Mouse (Mus musculus): ENCODE results near the gene Tgif1. TPM values are rescaled to one million over a fixed set of nuclear protein-coding genes. Genes with fewer than 3 reads are reported as not detected.

The Tgif1 gene
- polyA plus RNA-seq, 1 experiment from 2014 or later = 53.0 TPM

DNA sequence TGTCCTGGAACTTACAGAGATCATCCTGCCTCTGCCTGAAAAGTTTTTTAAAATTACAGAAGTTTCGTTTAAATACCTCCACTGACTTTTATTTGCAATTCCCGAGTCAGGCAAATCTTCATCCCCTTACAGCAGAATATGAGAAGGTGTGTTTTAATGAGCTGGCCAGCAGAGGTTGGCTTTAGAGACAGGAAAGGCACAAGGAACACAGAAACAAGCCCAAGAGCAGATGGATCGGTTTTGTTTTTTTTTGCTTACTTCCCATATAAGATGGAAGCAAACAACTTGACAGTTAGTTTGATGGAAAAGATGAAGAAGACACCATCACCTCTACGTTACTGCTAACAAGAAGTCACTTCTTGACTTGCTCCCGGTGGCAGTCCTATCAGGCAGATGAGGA is 18.3 kb upstream of the Tgif1 start:
- H3K4me3 ChIP-seq (ENCODE audit: low read depth, low read length) = no peak overlapping the region
- H3K4me1 ChIP-seq (ENCODE audit: control insufficient read depth, insufficient read depth, low read length) = peaks cover 22% of the 10 kb centered on the region

DNA sequence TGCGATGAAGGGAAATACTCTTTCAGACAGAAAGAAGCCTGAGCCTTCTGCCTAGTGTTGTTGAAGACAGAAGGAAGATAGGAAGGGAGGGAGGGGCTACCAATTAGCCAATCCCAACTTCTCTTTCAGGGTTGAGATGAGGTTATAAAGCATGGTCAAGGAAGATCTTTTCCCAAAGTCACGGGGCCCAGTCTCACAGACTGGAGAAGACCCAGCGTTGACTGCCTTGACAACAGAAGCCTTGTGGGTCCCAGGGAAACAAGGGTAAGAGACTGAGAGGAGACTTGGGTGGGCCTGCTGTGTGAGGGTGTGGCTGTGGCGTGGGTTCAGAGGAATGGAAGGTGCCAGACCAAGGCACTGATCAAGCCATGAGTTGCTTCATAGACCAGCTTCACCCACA is 17.2 kb upstream of the Tgif1 start:
- H3K9me3 ChIP-seq (ENCODE audit: control insufficient read depth, low read length) = no peaks in the 10 kb centered on the region
- peaks cover 22% of the 10 kb centered on the region for H3K4me1 ChIP-seq (ENCODE audit: control insufficient read depth, insufficient read depth, low read length)
- no peaks in the 10 kb centered on the region for H3K27me3 ChIP-seq (ENCODE audit: control insufficient read depth, insufficient read depth, low read length)
- WGBS = 91% methylated on average over 4 of the region's 4 CpGs
- H3K36me3 ChIP-seq (ENCODE audit: control insufficient read depth, insufficient read depth, low read length) = no peaks in the 10 kb centered on the region
- DNase-seq (ENCODE audit: low spot score, missing footprints) = peak; percentile 54
- H3K9ac ChIP-seq (ENCODE audit: low read length) = no peak overlapping the region
- no peak for ATAC-seq (ENCODE audit: low FRiP score)
- no peak overlapping the region for H3K27ac ChIP-seq (ENCODE audit: low read depth, low read length)
- H3K4me2 ChIP-seq = no peak overlapping the region
- no peak overlapping the region for H3K4me3 ChIP-seq (ENCODE audit: low read depth, low read length)

More for the DNA sequence above, 18.3 kb upstream of the Tgif1 start:
- Histone ChIP-seq H3K9ac (ENCODE audit: low read length) (peak overlapping the region; percentile 3; the same call in 1 of the 2 replicates), H3K27me3 (ENCODE audit: control insufficient read depth, insufficient read depth, low read length) (no peaks in the 10 kb centered on the region), H3K9me3 (ENCODE audit: control insufficient read depth, low read length) (no peaks in the 10 kb centered on the region), H3K4me2 (no peak overlapping the region), H3K36me3 (ENCODE audit: control insufficient read depth, insufficient read depth, low read length) (no peaks in the 10 kb centered on the region), H3K27ac (ENCODE audit: low read depth, low read length) (peak overlapping the region; percentile 93)
- ATAC-seq (ENCODE audit: low FRiP score) (no peak), DNase-seq (ENCODE audit: low spot score, missing footprints) (no peak)
- WGBS = 37% methylated on average over 5 of the region's 5 CpGs

DNA sequence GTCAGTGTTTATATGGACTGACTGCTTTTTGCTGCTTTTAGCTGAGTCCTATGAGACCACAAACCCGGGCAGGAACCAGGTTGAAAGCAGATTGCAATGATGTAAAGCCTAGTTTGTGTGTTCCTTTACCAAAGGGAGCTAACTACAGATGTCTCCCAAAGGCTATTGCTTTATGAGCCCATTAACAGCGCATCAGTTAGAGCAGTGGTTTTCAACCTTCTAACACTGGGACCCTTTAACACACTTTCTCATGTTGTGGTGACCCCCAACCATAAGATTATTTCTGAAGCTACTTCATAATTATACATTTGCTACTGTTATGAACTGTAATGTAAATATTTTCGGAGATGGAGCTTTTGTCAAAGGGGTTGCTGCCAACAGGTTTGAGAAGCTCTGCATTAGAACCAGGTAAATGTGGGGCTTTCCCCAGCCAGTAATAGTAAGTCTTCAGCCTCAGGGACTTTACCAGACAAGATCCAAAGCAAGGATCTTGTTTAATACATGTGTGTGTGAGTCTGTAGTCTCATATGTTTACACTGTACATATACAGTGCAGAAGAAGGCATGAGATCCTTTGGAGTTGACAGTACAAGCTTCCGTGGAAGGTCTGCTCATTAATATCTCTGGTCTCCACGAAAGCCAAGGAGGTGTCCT is 15.4 kb upstream of the Tgif1 start:
- Histone ChIP-seq H3K9me3 (ENCODE audit: control insufficient read depth, low read length) (no peaks in the 10 kb centered on the region), H3K27me3 (ENCODE audit: control insufficient read depth, insufficient read depth, low read length) (no peaks in the 10 kb centered on the region), H3K4me3 (ENCODE audit: low read depth, low read length) (no peak overlapping the region), H3K9ac (ENCODE audit: low read length) (no peak overlapping the region), H3K36me3 (ENCODE audit: control insufficient read depth, insufficient read depth, low read length) (no peaks in the 10 kb centered on the region), H3K4me2 (no peak overlapping the region), H3K27ac (ENCODE audit: low read depth, low read length) (no peak overlapping the region), H3K4me1 (ENCODE audit: control insufficient read depth, insufficient read depth, low read length) (peaks cover 21% of the 10 kb centered on the region)
- DNase-seq (ENCODE audit: low spot score, missing footprints) (peak; percentile 62), ATAC-seq (ENCODE audit: low FRiP score) (no peak)
- 92% methylated on average over 5 of the region's 5 CpGs for WGBS

DNA sequence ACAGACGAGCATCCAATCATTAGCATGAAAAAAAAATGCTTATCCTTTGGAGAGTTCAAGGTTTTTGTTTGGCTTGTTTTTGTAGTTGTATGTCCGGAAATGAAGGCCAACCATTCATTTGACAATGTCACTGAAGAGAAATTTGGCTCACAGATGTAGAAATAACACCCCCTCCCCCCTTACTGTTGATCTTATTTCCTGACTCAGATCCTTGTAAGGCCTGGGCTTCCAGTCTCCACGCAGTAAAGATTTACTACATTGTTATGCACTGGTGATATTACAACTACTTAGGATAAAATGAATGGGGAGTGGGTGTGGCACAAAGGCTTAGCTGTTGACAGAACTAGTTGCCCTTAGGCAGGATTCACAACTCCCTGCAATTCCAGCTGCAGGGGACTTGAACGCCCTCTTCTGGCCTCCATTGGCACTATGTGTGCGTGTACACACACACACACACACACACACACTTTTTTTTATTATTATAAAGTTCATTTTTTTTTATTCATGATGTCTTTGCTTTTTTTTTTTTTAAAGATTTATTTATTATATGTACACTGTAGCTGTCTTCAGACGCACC is 13.3 kb upstream of the Tgif1 start:
- H3K36me3 ChIP-seq (ENCODE audit: control insufficient read depth, insufficient read depth, low read length) = no peaks in the 10 kb centered on the region
- no peak for ATAC-seq (ENCODE audit: low FRiP score)
- H3K4me3 ChIP-seq (ENCODE audit: low read depth, low read length) = no peak overlapping the region
- no peaks in the 10 kb centered on the region for H3K27me3 ChIP-seq (ENCODE audit: control insufficient read depth, insufficient read depth, low read length)
- 86% methylated on average over 6 of the region's 6 CpGs for WGBS
- peaks cover 3% of the 10 kb centered on the region; the same call in 1 of the 2 replicates for H3K9me3 ChIP-seq (ENCODE audit: control insufficient read depth, low read length)
- no peak overlapping the region for H3K9ac ChIP-seq (ENCODE audit: low read length)
- peaks cover under 1% of the 10 kb centered on the region; the same call in 1 of the 2 replicates for H3K4me1 ChIP-seq (ENCODE audit: control insufficient read depth, insufficient read depth, low read length)
- no peak overlapping the region for H3K27ac ChIP-seq (ENCODE audit: low read depth, low read length)
- no peak overlapping the region for H3K4me2 ChIP-seq
- DNase-seq (ENCODE audit: low spot score, missing footprints) = peak; percentile 35

DNA sequence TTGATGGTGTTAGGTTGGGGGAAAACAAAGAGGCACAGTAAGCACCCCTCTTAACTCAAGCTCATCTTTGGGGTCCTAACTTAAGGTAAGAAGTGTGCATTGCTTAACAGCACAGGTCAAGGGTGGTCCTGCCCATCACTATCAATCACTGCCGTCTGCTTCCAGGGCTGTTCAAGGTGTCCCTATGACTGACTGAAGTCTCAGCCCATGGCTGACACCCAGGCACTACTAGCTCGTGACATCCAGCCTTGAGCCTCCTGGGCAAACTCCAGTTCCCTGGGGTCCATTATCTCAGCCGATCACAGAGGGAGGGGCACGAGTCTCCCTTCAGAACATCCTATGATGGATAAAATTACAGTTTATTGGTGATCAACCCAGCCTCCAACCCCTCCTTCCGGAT is 12.7 kb upstream of the Tgif1 start:
- Histone ChIP-seq H3K9me3 (ENCODE audit: control insufficient read depth, low read length) (peaks cover 3% of the 10 kb centered on the region; the same call in 1 of the 2 replicates), H3K27ac (ENCODE audit: low read depth, low read length) (no peak overlapping the region), H3K27me3 (ENCODE audit: control insufficient read depth, insufficient read depth, low read length) (no peaks in the 10 kb centered on the region), H3K9ac (ENCODE audit: low read length) (no peak overlapping the region), H3K4me3 (ENCODE audit: low read depth, low read length) (no peak overlapping the region), H3K4me1 (ENCODE audit: control insufficient read depth, insufficient read depth, low read length) (no peaks in the 10 kb centered on the region), H3K4me2 (no peak overlapping the region), H3K36me3 (ENCODE audit: control insufficient read depth, insufficient read depth, low read length) (no peaks in the 10 kb centered on the region)
- 93% methylated on average over 5 of the region's 5 CpGs for WGBS
- no peak for ATAC-seq (ENCODE audit: low FRiP score)
- DNase-seq (ENCODE audit: low spot score, missing footprints) = peak; percentile 12

DNA sequence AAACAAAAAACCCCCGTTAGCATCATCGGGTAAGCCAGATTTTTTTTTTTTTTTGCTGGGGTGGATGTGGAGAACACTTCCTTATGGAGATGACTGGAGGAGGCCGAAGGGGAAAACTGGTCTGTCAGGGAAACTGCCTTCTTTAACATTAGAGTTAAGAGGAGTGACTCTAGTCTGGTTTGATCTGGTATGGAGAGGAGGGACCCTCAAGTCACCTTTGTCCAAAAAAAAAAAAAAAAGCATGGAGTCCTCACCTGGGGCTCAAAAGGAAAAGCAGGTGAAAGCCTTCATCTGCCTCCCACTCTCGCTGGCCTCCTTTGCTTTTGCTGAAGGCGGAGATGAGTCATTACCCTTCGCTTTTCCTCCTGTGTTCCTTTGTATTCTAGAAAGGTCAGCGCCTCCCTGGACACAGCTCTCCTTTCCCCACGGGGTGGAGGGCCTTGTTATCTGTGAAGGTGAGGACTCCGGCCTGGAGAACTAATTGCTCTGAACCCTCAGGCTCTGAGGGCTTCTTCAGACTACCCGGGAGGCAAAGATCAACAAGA is 11.8 kb upstream of the Tgif1 start:
- WGBS = 92% methylated on average over 10 of the region's 10 CpGs
- no peak overlapping the region for H3K4me2 ChIP-seq
- no peak for ATAC-seq (ENCODE audit: low FRiP score)

DNA sequence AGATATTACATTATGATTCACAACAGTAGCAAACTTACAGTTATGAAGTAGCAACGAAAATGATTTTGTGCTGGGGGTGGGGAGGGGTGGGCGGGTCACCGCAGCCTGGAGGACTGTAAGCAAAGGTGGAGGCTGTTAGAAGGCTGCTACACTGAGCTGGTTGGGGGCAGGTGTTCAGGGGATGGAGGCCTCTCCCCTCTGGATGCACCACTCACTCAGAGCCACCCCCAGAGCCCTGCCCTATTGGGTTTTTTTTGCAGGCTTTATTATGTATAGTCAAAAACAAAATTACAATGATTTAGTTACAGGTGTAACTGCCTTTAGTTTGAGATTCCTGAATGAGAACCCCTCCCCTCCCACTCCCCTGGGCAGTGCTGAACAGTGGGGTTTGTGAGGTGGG is 11.3 kb upstream of the Tgif1 start:
- Histone ChIP-seq H3K4me1 (ENCODE audit: control insufficient read depth, insufficient read depth, low read length) (no peaks in the 10 kb centered on the region), H3K9ac (ENCODE audit: low read length) (no peak overlapping the region), H3K4me2 (no peak overlapping the region), H3K27me3 (ENCODE audit: control insufficient read depth, insufficient read depth, low read length) (no peaks in the 10 kb centered on the region), H3K36me3 (ENCODE audit: control insufficient read depth, insufficient read depth, low read length) (no peaks in the 10 kb centered on the region), H3K27ac (ENCODE audit: low read depth, low read length) (no peak overlapping the region), H3K9me3 (ENCODE audit: control insufficient read depth, low read length) (peaks cover 3% of the 10 kb centered on the region; the same call in 1 of the 2 replicates), H3K4me3 (ENCODE audit: low read depth, low read length) (no peak overlapping the region)
- ATAC-seq (ENCODE audit: low FRiP score) (no peak), DNase-seq (ENCODE audit: low spot score, missing footprints) (no peak)
- 85% methylated on average over 3 of the region's 3 CpGs for WGBS

More for the DNA sequence above, 11.8 kb upstream of the Tgif1 start:
- Histone ChIP-seq H3K4me1 (ENCODE audit: control insufficient read depth, insufficient read depth, low read length) (no peaks in the 10 kb centered on the region), H3K27me3 (ENCODE audit: control insufficient read depth, insufficient read depth, low read length) (no peaks in the 10 kb centered on the region), H3K9me3 (ENCODE audit: control insufficient read depth, low read length) (peaks cover 3% of the 10 kb centered on the region; the same call in 1 of the 2 replicates), H3K36me3 (ENCODE audit: control insufficient read depth, insufficient read depth, low read length) (no peaks in the 10 kb centered on the region), H3K4me3 (ENCODE audit: low read depth, low read length) (no peak overlapping the region), H3K9ac (ENCODE audit: low read length) (no peak overlapping the region), H3K27ac (ENCODE audit: low read depth, low read length) (no peak overlapping the region)
- DNase-seq (ENCODE audit: low spot score, missing footprints) = peak; percentile 6

DNA sequence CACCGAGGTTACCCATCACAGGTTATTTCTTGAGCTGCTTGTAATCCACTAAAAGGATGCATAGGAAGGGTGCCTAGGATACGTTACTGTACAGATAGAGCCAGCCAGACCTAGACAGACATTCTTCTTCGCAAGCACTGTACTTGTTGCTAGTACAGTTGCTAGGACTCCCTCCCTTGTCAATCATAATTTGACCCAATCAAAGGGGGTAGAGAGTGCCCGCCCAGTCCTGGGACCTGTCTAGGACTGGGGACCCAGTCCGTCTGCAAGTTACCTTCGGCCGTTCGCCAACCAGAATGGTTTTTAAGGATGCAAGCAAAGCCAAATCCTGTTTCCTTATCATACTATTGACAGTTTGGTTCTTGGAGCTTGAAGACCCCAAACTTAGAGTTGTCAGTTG is 10.8 kb upstream of the Tgif1 start:
- Histone ChIP-seq H3K9ac (ENCODE audit: low read length) (no peak overlapping the region), H3K4me1 (ENCODE audit: control insufficient read depth, insufficient read depth, low read length) (no peaks in the 10 kb centered on the region), H3K4me2 (no peak overlapping the region), H3K36me3 (ENCODE audit: control insufficient read depth, insufficient read depth, low read length) (no peaks in the 10 kb centered on the region), H3K4me3 (ENCODE audit: low read depth, low read length) (no peak overlapping the region), H3K27ac (ENCODE audit: low read depth, low read length) (no peak overlapping the region), H3K9me3 (ENCODE audit: control insufficient read depth, low read length) (peaks cover 3% of the 10 kb centered on the region; the same call in 1 of the 2 replicates), H3K27me3 (ENCODE audit: control insufficient read depth, insufficient read depth, low read length) (no peaks in the 10 kb centered on the region)
- WGBS = 98% methylated on average over 8 of the region's 8 CpGs
- no peak for ATAC-seq (ENCODE audit: low FRiP score)
- peak; percentile 31 for DNase-seq (ENCODE audit: low spot score, missing footprints)

DNA sequence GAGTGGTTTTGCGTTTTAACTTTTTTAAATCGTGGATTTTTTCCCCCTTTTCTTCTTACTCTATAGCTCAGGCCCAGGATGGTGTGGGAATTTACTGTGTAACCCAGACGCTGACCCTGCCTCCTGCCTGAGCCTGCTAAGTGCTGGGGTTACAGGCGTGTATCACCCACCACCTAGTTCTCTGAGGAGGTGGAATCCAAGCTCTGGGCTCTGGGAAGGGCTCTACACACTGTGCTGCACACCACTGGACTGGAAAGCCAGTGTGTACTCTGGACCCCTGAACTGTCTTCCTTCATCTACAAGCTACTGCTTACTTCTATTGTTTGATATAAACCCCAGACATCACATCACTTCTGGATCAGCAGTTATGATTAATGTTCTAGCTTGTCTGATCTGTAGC is 5.5 kb upstream of the Tgif1 start:
- DNase-seq (ENCODE audit: low spot score, missing footprints) (peak; percentile 59), ATAC-seq (ENCODE audit: low FRiP score) (no peak)
- Histone ChIP-seq H3K27me3 (ENCODE audit: control insufficient read depth, insufficient read depth, low read length) (no peaks in the 10 kb centered on the region), H3K4me1 (ENCODE audit: control insufficient read depth, insufficient read depth, low read length) (peaks cover 2% of the 10 kb centered on the region; the same call in 1 of the 2 replicates), H3K4me2 (no peak overlapping the region), H3K36me3 (ENCODE audit: control insufficient read depth, insufficient read depth, low read length) (no peaks in the 10 kb centered on the region), H3K4me3 (ENCODE audit: low read depth, low read length) (no peak overlapping the region), H3K9me3 (ENCODE audit: control insufficient read depth, low read length) (peaks cover 3% of the 10 kb centered on the region; the same call in 1 of the 2 replicates), H3K9ac (ENCODE audit: low read length) (no peak overlapping the region), H3K27ac (ENCODE audit: low read depth, low read length) (no peak overlapping the region)
- 89% methylated on average over 4 of the region's 4 CpGs for WGBS

Data from midbrain, embryonic 11.5 days (tissue).